Mouse (Mus musculus) adrenal gland, adult 18-20 months (tissue): ENCODE data around the gene Ptprcap. TPM values are rescaled to one million over a fixed set of nuclear protein-coding genes. Genes with fewer than 3 reads are reported as not detected.

Experiments
- DNase-seq, 2 experiments: peaks; one replicate each; pipeline ENCODE4 v3.0.0; 2021 to 2022; ENCODE audit warnings: low spot score in 2 of 2
- total RNA-seq, 2 experiments: library from RNA; stranded (reverse); gene quantifications; 1 replicate in 1 of 2; 2 replicates in 1 of 2; pipeline ENCODE4 v1.2.3; 2021

The Ptprcap gene
- total RNA-seq, 2 experiments from 2014 or later, result 3.2 to 3.3 TPM

GRCm38 (mm10) chr19:4163543-4163887 lies 10.1 kb downstream of the Ptprcap start:
- no peak for DNase-seq

GRCm38 (mm10) chr19:4164100-4164499 lies 10.7 kb downstream of the Ptprcap start:
- no peak for DNase-seq

- peak in 1 of 2 experiments; percentile 38 for DNase-seq
Observed at GRCm38 (mm10) chr19:4164721-4165120, 11.3 kb downstream of the Ptprcap start.

GRCm38 (mm10) chr19:4166678-4167476 lies 13.5 kb downstream of the Ptprcap start:
- DNase-seq, result no peak

- peak; percentile 99 for DNase-seq
Observed at GRCm38 (mm10) chr19:4169378-4169784, 16.0 kb downstream of the Ptprcap start.

- DNase-seq, result no peak
Observed at GRCm38 (mm10) chr19:4169810-4170209, 16.4 kb downstream of the Ptprcap start.

- no peak for DNase-seq
Observed at GRCm38 (mm10) chr19:4170723-4171392, 17.5 kb downstream of the Ptprcap start.

GRCm38 (mm10) chr19:4171393-4172290 lies 18.2 kb downstream of the Ptprcap start:
- DNase-seq, result no peak

GRCm38 (mm10) chr19:4172925-4173324 lies 19.5 kb downstream of the Ptprcap start:
- no peak for DNase-seq

- DNase-seq, result no peak
Observed at GRCm38 (mm10) chr19:4175368-4175947, 22.1 kb downstream of the Ptprcap start, which contains the start of gene Carns1. Gene Carns1 (minus strand): TSS chr19:4175479.

- no peak for DNase-seq
Observed at GRCm38 (mm10) chr19:4180411-4180810, 27.0 kb downstream of the Ptprcap start.

GRCm38 (mm10) chr19:4181892-4182291 lies 28.5 kb downstream of the Ptprcap start:
- DNase-seq, result peak in 1 of 2 experiments; percentile 57

- DNase-seq, result no peak
Observed at GRCm38 (mm10) chr19:4183689-4184088, 30.3 kb downstream of the Ptprcap start.

GRCm38 (mm10) chr19:4184976-4185975 lies 31.9 kb downstream of the Ptprcap start:
- no peak for DNase-seq

GRCm38 (mm10) chr19:4187303-4187702 lies 33.9 kb downstream of the Ptprcap start:
- DNase-seq, result no peak

GRCm38 (mm10) chr19:4189051-4189620 lies 35.7 kb downstream of the Ptprcap start:
- DNase-seq, result no peak

- no peak for DNase-seq
Observed at GRCm38 (mm10) chr19:4190831-4191334, 37.5 kb downstream of the Ptprcap start, which contains the start of gene Tbc1d10c. Gene Tbc1d10c (minus strand): TSS chr19:4191284.

- peak; percentile 98 for DNase-seq
Observed at GRCm38 (mm10) chr19:4191528-4192250, 38.3 kb downstream of the Ptprcap start, which contains the start of gene Ppp1ca. Gene Ppp1ca (plus strand): TSS chr19:4192065.
